9 mouse cellular contexts compared by ENCODE assay signal in genomic region chr15:77192154-77192935, GRCm38 (mm10).
DNase-seq lines count a peak whose midpoint lies in the region; ATAC-seq and TF ChIP-seq lines count a peak whose summit lies in the region.
"Had no signal": no experiment of that assay in that cellular context is flagged by ENCODE, and none has a peak within 500 bp of the region (broad histone marks: within the 10 kb centered on the region; RNA-seq: fewer than 3 reads in every experiment).

No protein-coding gene starts in this region.

- no peak for DNase-seq in hindbrain, embryonic 11.5 days (ENCODE audit: low spot score)
- DNase-seq in hindbrain, embryonic 14.5 days (ENCODE audit: low spot score) = no peak
- DNase-seq in 3134 (ENCODE audit: extremely low read depth, insufficient read length, low spot score) (peak; percentile 37), Patski (ENCODE audit: low read depth, low spot score) (no peak)
- DNase-seq in heart, postnatal 25 days (ENCODE audit: low spot score) = peak; percentile 12
- no peak for DNase-seq in spleen, postnatal 10 days (ENCODE audit: low spot score in 2 of 2)
- no peak for DNase-seq in adrenal gland, adult (ENCODE audit: inconsistent age in 2 of 2, low spot score in 1 of 2)
- DNase-seq in liver, embryonic 11.5 days (ENCODE audit: low spot score) = no peak

- POLR2A ChIA-PET in Patski (lab: Charles Lee) = no interaction called here

- no peak for ATAC-seq in hindbrain, embryonic 11.5 days (ENCODE audit: low FRiP score)
- ATAC-seq in hindbrain, embryonic 14.5 days (ENCODE audit: low FRiP score) = no peak
- ATAC-seq in Patski = peak; percentile 15
- no peak for ATAC-seq in liver, embryonic 11.5 days (replicated peaks; ENCODE audit: low FRiP score)

- H3K36me3 ChIP-seq in hindbrain, embryonic 11.5 days (ENCODE audit: control insufficient read depth, insufficient read depth, low read length) = no peaks in the 10 kb centered on the region
- H3K36me3 ChIP-seq in hindbrain, embryonic 14.5 days (replicated peaks; ENCODE audit: control insufficient read depth, insufficient read depth) = no peaks in the 10 kb centered on the region
- H3K36me3 ChIP-seq in liver, embryonic 11.5 days (ENCODE audit: control insufficient read depth, insufficient read depth, low read length) = no peaks in the 10 kb centered on the region
- H3K36me3 ChIP-seq: liver, embryonic 15.5 days had no signal

- H3K27me3 ChIP-seq in hindbrain, embryonic 11.5 days (ENCODE audit: control insufficient read depth, insufficient read depth, low read length) = no peaks in the 10 kb centered on the region
- H3K27me3 ChIP-seq in hindbrain, embryonic 14.5 days (ENCODE audit: control insufficient read depth, insufficient read depth, low read length) = no peaks in the 10 kb centered on the region
- H3K27me3 ChIP-seq in Patski = no peaks in the 10 kb centered on the region
- H3K27me3 ChIP-seq in liver, embryonic 11.5 days (replicated peaks; ENCODE audit: control insufficient read depth, insufficient read depth, low read length) = no peaks in the 10 kb centered on the region
- H3K27me3 ChIP-seq: liver, embryonic 15.5 days had no signal

- no peak overlapping the region for H3K9ac ChIP-seq in hindbrain, embryonic 11.5 days (ENCODE audit: low read depth, low read length)
- no peak overlapping the region for H3K9ac ChIP-seq in hindbrain, embryonic 14.5 days
- no peak overlapping the region for H3K9ac ChIP-seq in liver, embryonic 11.5 days (ENCODE audit: low read depth, low read length)
- H3K9ac ChIP-seq: liver, embryonic 15.5 days had no signal

- H3K27ac ChIP-seq in hindbrain, embryonic 11.5 days (ENCODE audit: low read depth, low read length) = peak overlapping the region; percentile 10; the same call in 1 of the 2 replicates
- no peak overlapping the region; the same call in 1 of the 2 replicates for H3K27ac ChIP-seq in hindbrain, embryonic 14.5 days
- H3K27ac ChIP-seq in liver, embryonic 11.5 days (ENCODE audit: low read depth, low read length) = no peak overlapping the region
- H3K27ac ChIP-seq: liver, embryonic 15.5 days had no signal

- no peaks in the 10 kb centered on the region for H3K4me1 ChIP-seq in hindbrain, embryonic 11.5 days (replicated peaks; ENCODE audit: control insufficient read depth, insufficient read depth, low read length)
- 0 out of 2 replicates have a peak, but pooled peaks cover 4% of the 10 kb centered on the region for H3K4me1 ChIP-seq in hindbrain, embryonic 14.5 days (replicated peaks; ENCODE audit: control insufficient read depth, insufficient read depth, low read length)
- 0 out of 2 replicates have a peak, but pooled peaks cover 2% of the 10 kb centered on the region for H3K4me1 ChIP-seq in liver, embryonic 11.5 days (replicated peaks; ENCODE audit: control insufficient read depth, insufficient read depth, low read length)

- CTCF ChIA-PET in Patski (lab: Charles Lee) = interaction anchor here (0.7 to 2.4 kb wide), 10 partner anchors 9 to 44 kb away, joined by 3 to 9 read pairs (median 4); no protein-coding TSS in a partner anchor

- TF ChIP-seq CTCF in Patski (IDR thresholded peaks at IDR 0.05) = no peak

- H3K4me3 ChIP-seq in hindbrain, embryonic 11.5 days (ENCODE audit: low read depth, low read length) = no peak overlapping the region
- no peak overlapping the region for H3K4me3 ChIP-seq in hindbrain, embryonic 14.5 days (replicated peaks; ENCODE audit: low read length)
- no peak overlapping the region for H3K4me3 ChIP-seq in liver, embryonic 11.5 days (ENCODE audit: low read depth, low read length)
- H3K4me3 ChIP-seq: liver, embryonic 15.5 days had no signal

- 84% methylated on average over 14 of the region's 14 CpGs for WGBS in hindbrain, embryonic 11.5 days
- WGBS in hindbrain, embryonic 14.5 days = 79% methylated on average over 14 of the region's 14 CpGs
- 70% methylated on average over 14 of the region's 14 CpGs for WGBS in liver, embryonic 11.5 days

- H3K4me2 ChIP-seq in hindbrain, embryonic 11.5 days (replicated peaks; ENCODE audit: low read depth, low read length) = no peak overlapping the region
- H3K4me2 ChIP-seq in hindbrain, embryonic 14.5 days (replicated peaks) = no peak overlapping the region
- H3K4me2 ChIP-seq in liver, embryonic 11.5 days = no peak overlapping the region
- H3K4me2 ChIP-seq: liver, embryonic 15.5 days had no signal

- in situ Hi-C loops in Patski (cut with MboI; ENCODE audit: low pct_unique_long_range_greater_than_20kb) = loop anchor here (5.0 kb wide), 1 partner anchor 35 kb away; no protein-coding TSS in a partner anchor

- intact Hi-C loops in heart, postnatal 25 days (cut with DNase I) = no loop called here

- H3K9me3 ChIP-seq in hindbrain, embryonic 11.5 days (ENCODE audit: control insufficient read depth, low read length) = no peaks in the 10 kb centered on the region
- no peaks in the 10 kb centered on the region for H3K9me3 ChIP-seq in hindbrain, embryonic 14.5 days (ENCODE audit: control insufficient read depth, low read length)
- H3K9me3 ChIP-seq in liver, embryonic 11.5 days (ENCODE audit: control insufficient read depth, low read length) = no peaks in the 10 kb centered on the region
- H3K9me3 ChIP-seq: liver, embryonic 15.5 days had no signal

Comparison
In these comparisons a context has a peak if more than half of its experiments do, and no peak if none do; other contexts are left out.
1. DNase-seq: peak in 3134 (single experiment) and heart, postnatal 25 days (single experiment); none in hindbrain, embryonic 11.5 days (single experiment), hindbrain, embryonic 14.5 days (single experiment), Patski (single experiment), spleen, postnatal 10 days (0 of 2), adrenal gland, adult (0 of 2) and liver, embryonic 11.5 days (single experiment).